Comparison of ENCODE assay signal across 9 mouse cellular contexts in the genomic region with DNA sequence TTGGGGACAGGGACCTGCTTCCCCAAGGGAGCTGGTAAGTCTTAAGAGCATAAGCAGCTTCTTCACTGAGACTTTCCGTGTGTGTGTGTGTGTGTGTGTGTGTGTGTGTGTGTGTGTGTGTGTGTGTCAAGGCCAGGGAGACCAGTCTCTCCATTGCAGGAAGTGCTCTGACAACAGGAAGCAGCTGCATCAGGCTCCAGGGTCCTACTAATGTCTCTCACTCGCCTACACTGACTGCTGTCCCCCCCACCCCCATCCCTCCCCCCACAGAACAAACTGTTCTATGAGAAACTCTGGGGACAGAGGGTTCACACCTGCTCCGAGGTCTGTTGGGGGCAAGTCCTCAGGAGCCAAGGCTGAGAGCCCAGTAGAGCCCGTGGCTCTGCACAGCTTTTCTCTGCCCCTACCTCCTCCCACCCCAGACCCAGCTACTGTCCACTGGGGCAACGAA. TPM values are rescaled to one million over a fixed set of nuclear protein-coding genes. Genes with fewer than 3 reads are reported as not detected.
DNase-seq lines count a peak whose midpoint lies in the region; ATAC-seq and TF ChIP-seq lines count a peak whose summit lies in the region.
"Had no signal": no experiment of that assay in that cellular context is flagged by ENCODE, and none has a peak within 500 bp of the region (broad histone marks: within the 10 kb centered on the region; RNA-seq: fewer than 3 reads in every experiment).

No protein-coding gene starts in this region.

- peaks cover 5% of the 10 kb centered on the region; the same call in 1 of the 2 replicates for H3K9me3 ChIP-seq in forebrain, embryonic 10.5 days
- no peaks in the 10 kb centered on the region for H3K9me3 ChIP-seq in forebrain, embryonic 14.5 days (replicated peaks; ENCODE audit: control insufficient read depth, low read length)
- peaks cover 7% of the 10 kb centered on the region; the same call in 1 of the 2 replicates for H3K9me3 ChIP-seq in heart, embryonic 12.5 days (replicated peaks)
- no peaks in the 10 kb centered on the region for H3K9me3 ChIP-seq in limb, embryonic 15.5 days

- H3K4me3 ChIP-seq in forebrain, embryonic 10.5 days: no peak overlapping the region
- no peak overlapping the region for H3K4me3 ChIP-seq in forebrain, embryonic 14.5 days (ENCODE audit: low read depth, low read length)
- H3K4me3 ChIP-seq in heart, embryonic 12.5 days: no peak overlapping the region
- H3K4me3 ChIP-seq in limb, embryonic 15.5 days: no peak overlapping the region
- H3K4me3 ChIP-seq in spleen, adult 2 months (ENCODE audit: extremely low read depth, insufficient read depth, insufficient read length): no peak overlapping the region
- H3K4me3 ChIP-seq: embryonic facial prominence, embryonic 13.5 days had no signal

- TF ChIP-seq CTCF in spleen, adult 2 months (IDR thresholded peaks at IDR 0.05; ENCODE audit: extremely low read depth, insufficient read depth, insufficient read length, insufficient replicate concordance): no peak

- H3K36me3 ChIP-seq in forebrain, embryonic 10.5 days (replicated peaks): no peaks in the 10 kb centered on the region
- no peaks in the 10 kb centered on the region for H3K36me3 ChIP-seq in forebrain, embryonic 14.5 days (ENCODE audit: control insufficient read depth, insufficient read depth, low read length)
- no peaks in the 10 kb centered on the region for H3K36me3 ChIP-seq in heart, embryonic 12.5 days
- H3K36me3 ChIP-seq in limb, embryonic 15.5 days: no peaks in the 10 kb centered on the region
- no peaks in the 10 kb centered on the region for H3K36me3 ChIP-seq in spleen, adult 2 months (ENCODE audit: control insufficient read depth, insufficient read depth, low read length)
- H3K36me3 ChIP-seq: embryonic facial prominence, embryonic 13.5 days had no signal

- DNase-seq in forebrain, embryonic 10.5 days (ENCODE audit: extremely low spot score, low spot score): no peak
- DNase-seq in forebrain, embryonic 14.5 days (ENCODE audit: low spot score): no peak
- DNase-seq in A20 (ENCODE audit: low read depth, low spot score): peak; percentile 82
- DNase-seq in spleen, adult 2 months (ENCODE audit: low read depth in 1 of 2, low spot score in 2 of 2): peak; percentile 57 to 60
- DNase-seq in cerebellum, postnatal 4 days (ENCODE audit: low spot score in 2 of 2): no peak

- H3K27ac ChIP-seq in forebrain, embryonic 10.5 days: peak overlapping the region; percentile 77
- no peak overlapping the region for H3K27ac ChIP-seq in forebrain, embryonic 14.5 days (ENCODE audit: low read depth, low read length)
- H3K27ac ChIP-seq in heart, embryonic 12.5 days (ENCODE audit: poor library complexity, severe bottlenecking): 0 out of 2 replicates have a peak overlapping the region, but pooled peaks have one; percentile 65
- no peak overlapping the region for H3K27ac ChIP-seq in limb, embryonic 15.5 days
- H3K27ac ChIP-seq in spleen, adult 2 months (ENCODE audit: insufficient read depth, low read length): peak overlapping the region; percentile 56
- H3K27ac ChIP-seq: embryonic facial prominence, embryonic 13.5 days had no signal

- H3K4me2 ChIP-seq in forebrain, embryonic 14.5 days (ENCODE audit: low read length): no peak overlapping the region
- H3K4me2 ChIP-seq in heart, embryonic 12.5 days: no peak overlapping the region
- no peak overlapping the region for H3K4me2 ChIP-seq in limb, embryonic 15.5 days
- H3K4me2 ChIP-seq: embryonic facial prominence, embryonic 13.5 days had no signal

- no peaks in the 10 kb centered on the region for H3K27me3 ChIP-seq in forebrain, embryonic 10.5 days (ENCODE audit: poor library complexity, severe bottlenecking)
- H3K27me3 ChIP-seq in forebrain, embryonic 14.5 days (replicated peaks; ENCODE audit: control insufficient read depth, insufficient read depth, low read length): no peaks in the 10 kb centered on the region
- no peaks in the 10 kb centered on the region for H3K27me3 ChIP-seq in heart, embryonic 12.5 days (replicated peaks)
- H3K27me3 ChIP-seq in limb, embryonic 15.5 days: no peaks in the 10 kb centered on the region
- H3K27me3 ChIP-seq in spleen, adult 2 months (ENCODE audit: control insufficient read depth, insufficient read depth, low read length): no peaks in the 10 kb centered on the region
- H3K27me3 ChIP-seq: embryonic facial prominence, embryonic 13.5 days had no signal

- no peak overlapping the region for H3K9ac ChIP-seq in forebrain, embryonic 14.5 days (ENCODE audit: low read length)
- no peak overlapping the region for H3K9ac ChIP-seq in heart, embryonic 12.5 days
- no peak overlapping the region for H3K9ac ChIP-seq in limb, embryonic 15.5 days
- H3K9ac ChIP-seq: embryonic facial prominence, embryonic 13.5 days had no signal

- no peak; the same call in 1 of the 2 replicates for TF ChIP-seq POLR2A in spleen, adult 2 months (IDR thresholded peaks at IDR 0.05; ENCODE audit: low read depth, low read length)

- H3K4me1 ChIP-seq in forebrain, embryonic 10.5 days: peaks cover 44% of the 10 kb centered on the region
- no peaks in the 10 kb centered on the region for H3K4me1 ChIP-seq in forebrain, embryonic 14.5 days (ENCODE audit: control insufficient read depth, insufficient read depth, low read length)
- H3K4me1 ChIP-seq in heart, embryonic 12.5 days (replicated peaks): peaks cover 24% of the 10 kb centered on the region
- H3K4me1 ChIP-seq in limb, embryonic 15.5 days: peaks cover 12% of the 10 kb centered on the region
- peaks cover 26% of the 10 kb centered on the region; the same call in 1 of the 2 replicates for H3K4me1 ChIP-seq in spleen, adult 2 months (ENCODE audit: control insufficient read depth, insufficient read depth, insufficient read length)

- no peak for ATAC-seq in forebrain, embryonic 14.5 days
- ATAC-seq in heart, embryonic 12.5 days (ENCODE audit: insufficient number of reproducible peaks, low FRiP score): 0 out of 2 replicates have a peak, but pooled peaks have one; percentile 8
- ATAC-seq in limb, embryonic 15.5 days (ENCODE audit: insufficient number of reproducible peaks, low FRiP score, low TSS enrichment, low read depth): 0 out of 2 replicates have a peak, but pooled peaks have one; percentile 40
- ATAC-seq in megakaryocyte-erythroid progenitor cell, adult 5-6 weeks (replicated peaks; ENCODE audit: low FRiP score, low TSS enrichment, poor library complexity, severe bottlenecking): no peak

- WGBS in forebrain, embryonic 10.5 days: 62% methylated on average over 5 of the region's 5 CpGs
- WGBS in forebrain, embryonic 14.5 days: 62% methylated on average over 5 of the region's 5 CpGs
- 46% methylated on average over 5 of the region's 5 CpGs for WGBS in heart, embryonic 12.5 days
- 38% methylated on average over 5 of the region's 5 CpGs for WGBS in limb, embryonic 15.5 days
- WGBS in spleen, adult 2 months: 3% methylated on average over 5 of the region's 5 CpGs

RNA-seq across cellular contexts. Expression of gene Srp14, which starts 11.8 kb away (rescaled TPM):
- 238 and 240 TPM in 2 replicates for polyA plus RNA-seq in forebrain, embryonic 10.5 days (2016; fragmentation: Nextera tagmentation; extraction: Ambion mirVana)
- polyA plus RNA-seq in forebrain, embryonic 14.5 days (2014; fragmentation: Nextera tagmentation; extraction: Ambion mirVana): 341 and 381 TPM in 2 replicates
- polyA plus RNA-seq in heart, embryonic 12.5 days (2016; fragmentation: Nextera tagmentation; extraction: Ambion mirVana): 191 and 198 TPM in 2 replicates
- polyA plus RNA-seq in limb, embryonic 15.5 days (2015; fragmentation: Nextera tagmentation; extraction: Ambion mirVana): 235 and 240 TPM in 2 replicates
- 29.0 and 32.0 TPM in 2 replicates for polyA plus RNA-seq in spleen, adult 2 months (2012; rRNA removed)
- total RNA-seq in megakaryocyte-erythroid progenitor cell, adult 5-6 weeks (2014; fragmentation: Nextera tagmentation): 137 and 155 TPM in 2 replicates
- 129 and 225 TPM in 2 replicates for total RNA-seq in megakaryocyte-erythroid progenitor cell, adult 5-6 weeks (2017)

RNA-seq across cellular contexts. Expression of gene Bmf, which starts 58.2 kb away (rescaled TPM):
- polyA plus RNA-seq in forebrain, embryonic 10.5 days (2016; fragmentation: Nextera tagmentation; extraction: Ambion mirVana): 3.8 and 4.5 TPM in 2 replicates
- polyA plus RNA-seq in forebrain, embryonic 14.5 days (2014; fragmentation: Nextera tagmentation; extraction: Ambion mirVana): 2.8 and 3.0 TPM in 2 replicates
- 2.0 and 2.7 TPM in 2 replicates for polyA plus RNA-seq in heart, embryonic 12.5 days (2016; fragmentation: Nextera tagmentation; extraction: Ambion mirVana)
- 3.8 and 5.9 TPM in 2 replicates for polyA plus RNA-seq in limb, embryonic 15.5 days (2015; fragmentation: Nextera tagmentation; extraction: Ambion mirVana)
- polyA plus RNA-seq in spleen, adult 2 months (2012; rRNA removed): 24.8 and 32.4 TPM in 2 replicates
- total RNA-seq in megakaryocyte-erythroid progenitor cell, adult 5-6 weeks (2014; fragmentation: Nextera tagmentation): 1.2 TPM in 1 of 2 replicates, not detected in the other
- total RNA-seq in megakaryocyte-erythroid progenitor cell, adult 5-6 weeks (2017): 1.3 and 2.1 TPM in 2 replicates

Comparison
In these comparisons a context has a peak if more than half of its experiments do, and no peak if none do; other contexts are left out.
1. H3K27ac ChIP-seq: peak in forebrain, embryonic 10.5 days (single experiment), heart, embryonic 12.5 days (single experiment) and spleen, adult 2 months (single experiment); none in forebrain, embryonic 14.5 days (single experiment) and limb, embryonic 15.5 days (single experiment).
2. DNase-seq: peak in A20 (single experiment) and spleen, adult 2 months (2 of 2); none in forebrain, embryonic 10.5 days (single experiment), forebrain, embryonic 14.5 days (single experiment) and cerebellum, postnatal 4 days (0 of 2).
3. ATAC-seq: peak in heart, embryonic 12.5 days (single experiment) and limb, embryonic 15.5 days (single experiment); none in forebrain, embryonic 14.5 days (single experiment) and megakaryocyte-erythroid progenitor cell, adult 5-6 weeks (single experiment).